Mouse (Mus musculus) midbrain, embryonic 15.5 days (tissue): ENCODE data around the gene Rom1. TPM values are rescaled to one million over a fixed set of nuclear protein-coding genes. Genes with fewer than 3 reads are reported as not detected.
A peak's percentile ranks its signal among the peaks of the same experiment; 100 is the strongest.

Source experiments
- ATAC-seq: fragments of 200-750 bp; cut with Nextera tagmentation; replicated peaks from 2 replicates; pipeline ENCODE4 v1.8.0; 2017; ENCODE audit warnings: moderate TSS enrichment
- H3K27ac ChIP-seq: fragments of 300-500 bp; sonication (generic); 2 replicates; pipeline ENCODE4 v1.5.1; 2015; ENCODE audit warnings: mild to moderate bottlenecking, inconsistent platforms
- H3K27me3 ChIP-seq: fragments of 300-500 bp; sonication (generic); replicated peaks from 2 replicates; pipeline ENCODE4 v1.6.1; 2015; ENCODE audit warnings: inconsistent platforms
- H3K36me3 ChIP-seq: fragments of 300-500 bp; sonication (generic); replicated peaks from 2 replicates; pipeline ENCODE4 v1.6.1; 2015; ENCODE audit warnings: inconsistent platforms
- H3K4me1 ChIP-seq: fragments of 300-500 bp; sonication (generic); 2 replicates; pipeline ENCODE4 v1.6.1; 2015; ENCODE audit warnings: inconsistent platforms
- H3K4me2 ChIP-seq: fragments of 300-500 bp; sonication (generic); 2 replicates; pipeline ENCODE4 v1.6.1; 2015; ENCODE audit warnings: inconsistent platforms, mild to moderate bottlenecking, moderate library complexity
- H3K4me3 ChIP-seq: fragments of 300-500 bp; sonication (generic); 2 replicates; pipeline ENCODE4 v1.5.1; 2015; ENCODE audit warnings: mild to moderate bottlenecking, inconsistent platforms
- H3K9ac ChIP-seq: fragments of 300-500 bp; sonication (generic); 2 replicates; pipeline ENCODE4 v1.6.1; 2015; ENCODE audit warnings: mild to moderate bottlenecking, inconsistent platforms
- H3K9me3 ChIP-seq: fragments of 300-500 bp; sonication (generic); 2 replicates; pipeline ENCODE4 v1.6.1; 2016; ENCODE audit warnings: inconsistent platforms
- WGBS: fragments of 180-500 bp; shearing (Covaris S2); methylation state at CpG from one replicate; pipeline ENCODE4 v1.1.7; 2015; ENCODE audit warnings: mixed read lengths; 5-methylcytosine and 5-hydroxymethylcytosine counted together
- polyA plus RNA-seq: library from polyadenylated mRNA; unstranded; fragments of >200 nt; fragmentation: Nextera tagmentation; extraction: Ambion mirVana; gene quantifications from 2 replicates; pipeline ENCODE4 v1.2.1, GENCODE M21; 2015

Rom1 gene
- polyA plus RNA-seq, 1 experiment from 2014 or later: 1.9 TPM

- peaks cover 10% of the 10 kb centered on the region; the same call in 1 of the 2 replicates for H3K36me3 ChIP-seq
- 84% methylated on average over 15 of the region's 15 CpGs for WGBS
- H3K4me1 ChIP-seq: peaks cover 39% of the 10 kb centered on the region
- peak overlapping the region; percentile 55 for H3K4me2 ChIP-seq
- H3K9ac ChIP-seq: peak overlapping the region; percentile 42; the same call in 1 of the 2 replicates
- no peak overlapping the region for H3K27ac ChIP-seq
- H3K27me3 ChIP-seq: no peaks in the 10 kb centered on the region
- no peaks in the 10 kb centered on the region for H3K9me3 ChIP-seq
- ATAC-seq: no peak
- peak overlapping the region; percentile 99; the same call in 1 of the 2 replicates for H3K4me3 ChIP-seq
Observed at GRCm38 (mm10) chr19:8940526-8941133, 11.5 kb upstream of the Rom1 start.

- no peak overlapping the region for H3K9ac ChIP-seq
- no peak overlapping the region for H3K4me2 ChIP-seq
- ATAC-seq: no peak
- no peaks in the 10 kb centered on the region for H3K27me3 ChIP-seq
- no peaks in the 10 kb centered on the region for H3K9me3 ChIP-seq
- 88% methylated on average over 2 of the region's 2 CpGs for WGBS
- peaks cover 11% of the 10 kb centered on the region; the same call in 1 of the 2 replicates for H3K4me1 ChIP-seq
- no peaks in the 10 kb centered on the region for H3K36me3 ChIP-seq
- H3K4me3 ChIP-seq: no peak overlapping the region
- no peak overlapping the region for H3K27ac ChIP-seq
Observed at GRCm38 (mm10) chr19:8936736-8937135, 7.6 kb upstream of the Rom1 start.

DNA sequence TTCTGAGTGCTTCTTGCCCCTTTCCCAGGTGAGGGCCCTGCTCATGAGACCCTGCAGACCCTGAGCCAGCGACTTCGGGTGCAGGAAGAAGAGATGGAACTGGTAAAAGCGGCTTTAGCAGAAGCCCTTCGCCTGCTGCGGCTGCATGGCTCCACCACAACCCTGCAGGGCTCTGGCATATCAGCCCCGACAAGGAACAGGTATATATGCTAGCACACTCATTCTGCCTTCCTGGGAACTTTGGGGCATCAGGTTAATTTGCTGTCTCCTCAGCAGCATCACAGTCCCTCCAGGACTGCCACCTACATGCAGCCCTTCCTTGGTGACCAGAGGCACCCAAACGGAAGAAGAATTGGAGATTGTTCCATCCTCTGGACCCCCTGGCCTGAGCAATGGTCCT, 1.6 kb upstream of the Rom1 start:
- H3K4me3 ChIP-seq: no peak overlapping the region
- ATAC-seq: no peak
- H3K4me2 ChIP-seq: no peak overlapping the region
- H3K27ac ChIP-seq: no peak overlapping the region
- 82% methylated on average over 7 of the region's 7 CpGs for WGBS
- H3K27me3 ChIP-seq: no peaks in the 10 kb centered on the region
- no peak overlapping the region for H3K9ac ChIP-seq
- no peaks in the 10 kb centered on the region for H3K9me3 ChIP-seq
- peaks cover 7% of the 10 kb centered on the region; the same call in 1 of the 2 replicates for H3K36me3 ChIP-seq
- H3K4me1 ChIP-seq: peaks cover 18% of the 10 kb centered on the region

DNA sequence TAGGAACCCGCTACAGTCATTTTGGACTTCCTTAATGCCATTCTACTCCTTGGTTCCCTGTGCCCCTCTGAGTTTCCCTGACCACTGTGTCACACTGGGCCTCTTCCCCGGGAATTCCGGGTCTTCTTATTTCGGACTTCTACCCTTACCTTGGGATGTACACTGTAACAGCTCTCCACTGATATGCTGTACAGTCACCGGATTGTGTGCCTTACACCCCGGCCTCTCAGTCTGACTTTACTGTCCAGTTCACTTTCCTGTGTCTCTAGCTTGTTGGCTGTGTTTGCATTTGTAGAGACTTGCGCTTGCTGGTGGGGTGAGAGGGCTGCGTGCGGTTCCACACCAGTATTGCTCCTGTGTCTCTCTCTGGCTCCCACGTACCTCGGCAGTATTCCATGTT, 961 bp upstream of the Rom1 start:
- Histone ChIP-seq H3K27ac (no peak overlapping the region), H3K9me3 (no peaks in the 10 kb centered on the region), H3K4me1 (peaks cover 18% of the 10 kb centered on the region), H3K4me2 (peak overlapping the region; percentile 81), H3K27me3 (no peaks in the 10 kb centered on the region), H3K4me3 (peak overlapping the region; percentile 52), H3K9ac (peak overlapping the region; percentile 58), H3K36me3 (peaks cover 12% of the 10 kb centered on the region; the same call in 1 of the 2 replicates)
- 18% methylated on average over 11 of the region's 11 CpGs for WGBS
- ATAC-seq: no peak

- ATAC-seq: peak; percentile 50
- WGBS: 16% methylated on average over 16 of the region's 16 CpGs
- Histone ChIP-seq H3K27me3 (no peaks in the 10 kb centered on the region), H3K9ac (peak overlapping the region; percentile 58), H3K4me1 (peaks cover 18% of the 10 kb centered on the region), H3K36me3 (peaks cover 12% of the 10 kb centered on the region; the same call in 1 of the 2 replicates), H3K4me3 (peak overlapping the region; percentile 52), H3K4me2 (peak overlapping the region; percentile 81), H3K9me3 (no peaks in the 10 kb centered on the region), H3K27ac (no peak overlapping the region)
Observed at GRCm38 (mm10) chr19:8928689-8929223, 400 bp downstream of the Rom1 start.

GRCm38 (mm10) chr19:8927891-8928525, 1.1 kb downstream of the Rom1 start:
- H3K9ac ChIP-seq: no peak overlapping the region
- H3K27me3 ChIP-seq: no peaks in the 10 kb centered on the region
- no peak overlapping the region for H3K27ac ChIP-seq
- H3K4me2 ChIP-seq: no peak overlapping the region
- peaks cover 18% of the 10 kb centered on the region for H3K4me1 ChIP-seq
- no peaks in the 10 kb centered on the region for H3K9me3 ChIP-seq
- peaks cover 14% of the 10 kb centered on the region; the same call in 1 of the 2 replicates for H3K36me3 ChIP-seq
- ATAC-seq: no peak
- no peak overlapping the region for H3K4me3 ChIP-seq
- 89% methylated on average over 12 of the region's 12 CpGs for WGBS

- no peak overlapping the region for H3K9ac ChIP-seq
- no peak overlapping the region for H3K27ac ChIP-seq
- ATAC-seq: no peak
- H3K36me3 ChIP-seq: peaks cover 15% of the 10 kb centered on the region; the same call in 1 of the 2 replicates
- no peak overlapping the region for H3K4me3 ChIP-seq
- H3K4me1 ChIP-seq: peaks cover 22% of the 10 kb centered on the region
- H3K4me2 ChIP-seq: no peak overlapping the region
- no peaks in the 10 kb centered on the region for H3K27me3 ChIP-seq
- WGBS: 100% methylated on average over 2 of the region's 2 CpGs
- no peaks in the 10 kb centered on the region for H3K9me3 ChIP-seq
Observed at GRCm38 (mm10) chr19:8926766-8927165, 2.4 kb downstream of the Rom1 start.

- H3K9ac ChIP-seq: 0 out of 2 replicates have a peak overlapping the region, but pooled peaks have one; percentile 72
- WGBS: 86% methylated on average over 9 of the region's 9 CpGs
- ATAC-seq: no peak
- H3K36me3 ChIP-seq: peaks cover 13% of the 10 kb centered on the region; the same call in 1 of the 2 replicates
- H3K27ac ChIP-seq: no peak overlapping the region
- H3K4me2 ChIP-seq: peak overlapping the region; percentile 85; the same call in 1 of the 2 replicates
- 0 out of 2 replicates have a peak overlapping the region, but pooled peaks have one; percentile 95 for H3K4me3 ChIP-seq
- H3K9me3 ChIP-seq: no peaks in the 10 kb centered on the region
- H3K4me1 ChIP-seq: peaks cover 18% of the 10 kb centered on the region
- H3K27me3 ChIP-seq: no peaks in the 10 kb centered on the region
Observed at GRCm38 (mm10) chr19:8921741-8922140, 7.4 kb downstream of the Rom1 start.

- Histone ChIP-seq H3K27ac (peak overlapping the region; percentile 85), H3K4me1 (peaks cover 18% of the 10 kb centered on the region), H3K36me3 (peaks cover 19% of the 10 kb centered on the region), H3K27me3 (no peaks in the 10 kb centered on the region), H3K4me2 (peak overlapping the region; percentile 85), H3K9me3 (no peaks in the 10 kb centered on the region), H3K4me3 (peak overlapping the region; percentile 95), H3K9ac (peak overlapping the region; percentile 72)
- WGBS: under 1% methylated on average over 6 of the region's 6 CpGs
- no peak; the same call in none of the 2 replicates for ATAC-seq
Observed at GRCm38 (mm10) chr19:8920836-8921291, 8.3 kb downstream of the Rom1 start.

DNA sequence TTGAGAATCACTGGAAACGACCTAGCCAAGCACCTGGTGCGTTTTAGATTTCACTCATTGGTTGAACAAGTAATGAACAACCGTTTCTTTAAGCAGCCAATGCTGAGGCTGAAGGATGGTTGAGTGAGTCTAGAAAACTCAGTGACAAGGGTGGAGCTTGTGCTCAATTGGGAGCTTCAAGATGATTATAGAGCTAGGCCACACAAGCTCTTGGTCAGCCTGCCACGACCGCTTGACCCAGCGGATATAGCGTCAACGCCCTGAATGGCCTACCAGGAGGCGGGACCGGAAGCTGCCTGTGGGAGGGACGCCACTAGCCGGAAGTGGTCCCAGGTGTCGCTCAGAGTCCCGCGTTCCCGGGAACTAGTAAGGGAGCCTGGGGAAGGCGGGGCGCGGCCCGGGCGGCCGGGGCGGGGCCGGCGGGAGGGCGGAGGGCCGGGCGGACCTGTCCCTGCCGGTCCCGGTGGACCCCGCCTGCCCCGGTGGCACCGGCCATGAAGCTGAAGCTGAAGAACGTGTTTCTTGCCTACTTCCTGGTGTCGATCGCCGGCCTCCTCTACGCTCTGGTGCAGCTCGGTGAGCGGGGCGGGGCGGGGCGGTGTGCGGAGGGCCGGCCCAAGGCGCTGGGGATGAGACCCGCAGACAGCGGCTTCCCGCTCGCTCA, 9.0 kb downstream of the Rom1 start, which contains the start of gene B3gat3:
B3gat3 (plus strand) TSS at position 302 of the 664 bp plus-strand sequence.
- peaks cover 20% of the 10 kb centered on the region for H3K36me3 ChIP-seq
- H3K4me3 ChIP-seq: peak within 1 kb of the TSS; percentile 95
- no peaks in the 10 kb centered on the region for H3K27me3 ChIP-seq
- H3K9me3 ChIP-seq: no peaks in the 10 kb centered on the region
- peak within 1 kb of the TSS; percentile 72 for H3K9ac ChIP-seq
- WGBS: 2% methylated on average over 50 of the region's 50 CpGs
- peak within 1 kb of the TSS; percentile 85 for H3K4me2 ChIP-seq
- peaks cover 18% of the 10 kb centered on the region for H3K4me1 ChIP-seq
- peak within 1 kb of the TSS; percentile 85 for H3K27ac ChIP-seq
- peak; percentile 98 for ATAC-seq

DNA sequence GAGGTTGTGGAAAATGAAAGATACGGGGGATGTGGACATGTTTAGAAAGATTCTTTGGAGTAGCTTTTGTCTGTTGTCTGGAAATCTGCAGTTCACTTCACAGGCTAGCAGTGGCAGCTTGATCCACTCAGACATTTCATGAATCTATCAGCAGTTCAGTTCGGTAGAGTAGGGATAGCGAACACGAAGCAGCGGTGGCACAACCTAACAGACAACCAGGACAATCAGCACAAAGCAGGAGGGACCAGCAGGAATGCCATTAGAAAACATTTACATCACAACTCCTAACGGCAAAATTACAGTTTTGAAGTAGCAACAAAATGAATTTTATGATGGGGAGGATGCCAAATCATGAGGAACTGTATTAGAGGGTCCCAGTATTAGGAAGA, 9.5 kb downstream of the Rom1 start:
- WGBS: 71% methylated on average over 6 of the region's 6 CpGs
- H3K9me3 ChIP-seq: no peaks in the 10 kb centered on the region
- peaks cover 18% of the 10 kb centered on the region for H3K4me1 ChIP-seq
- peak overlapping the region; percentile 95 for H3K4me3 ChIP-seq
- H3K27ac ChIP-seq: peak overlapping the region; percentile 85
- no peaks in the 10 kb centered on the region for H3K27me3 ChIP-seq
- peak overlapping the region; percentile 85 for H3K4me2 ChIP-seq
- ATAC-seq: no peak
- H3K36me3 ChIP-seq: peaks cover 25% of the 10 kb centered on the region
- H3K9ac ChIP-seq: 0 out of 2 replicates have a peak overlapping the region, but pooled peaks have one; percentile 72

- no peak overlapping the region for H3K27ac ChIP-seq
- 94% methylated on average over 3 of the region's 3 CpGs for WGBS
- no peak for ATAC-seq
- H3K9ac ChIP-seq: no peak overlapping the region
- no peak overlapping the region for H3K4me3 ChIP-seq
- H3K9me3 ChIP-seq: no peaks in the 10 kb centered on the region
- peaks cover 18% of the 10 kb centered on the region for H3K4me1 ChIP-seq
- H3K36me3 ChIP-seq: peaks cover 32% of the 10 kb centered on the region
- H3K27me3 ChIP-seq: no peaks in the 10 kb centered on the region
- no peak overlapping the region for H3K4me2 ChIP-seq
Observed at GRCm38 (mm10) chr19:8919000-8919399, 10.2 kb downstream of the Rom1 start.
